Mouse (Mus musculus): ENCODE data around the gene Ctdspl.

The Ctdspl gene
- long read RNA-seq, experiment 1, full-length matches to known transcripts = 3 of 11 reads
- long read RNA-seq, experiment 1, partial matches to known transcripts = 0 of 11 reads
- long read RNA-seq, experiment 1, other reads (novel, unspliced or antisense) = 8 of 11 reads
- long read RNA-seq, experiment 2, partial matches to known transcripts = 1 of 6 reads
- long read RNA-seq, experiment 2, other reads (novel, unspliced or antisense) = 5 of 6 reads

GRCm38 (mm10) chr9:118926111-118926650 lies at the start of gene Ctdspl:
Ctdspl (plus strand) TSS chr9:118926453.
- intact Hi-C loops (cut with DNase I) = no loop called here

- intact Hi-C loops (cut with DNase I) = no loop called here
Measured at GRCm38 (mm10) chr9:118876902-118877301, 49.4 kb upstream of the Ctdspl start.

- intact Hi-C loops (cut with DNase I) = no loop called here
Measured at GRCm38 (mm10) chr9:118877365-118878008, 48.8 kb upstream of the Ctdspl start.

GRCm38 (mm10) chr9:118878596-118878995 lies 47.7 kb upstream of the Ctdspl start:
- intact Hi-C loops (cut with DNase I) = no loop called here

GRCm38 (mm10) chr9:118881281-118881945 lies 44.8 kb upstream of the Ctdspl start:
- intact Hi-C loops (cut with DNase I) = no loop called here

GRCm38 (mm10) chr9:118881946-118882284 lies 44.3 kb upstream of the Ctdspl start:
- intact Hi-C loops (cut with DNase I) = no loop called here

- intact Hi-C loops (cut with DNase I) = no loop called here
Measured at GRCm38 (mm10) chr9:118883150-118883549, 43.1 kb upstream of the Ctdspl start.

GRCm38 (mm10) chr9:118885785-118886184 lies 40.5 kb upstream of the Ctdspl start:
- intact Hi-C loops (cut with DNase I) = no loop called here

- intact Hi-C loops (cut with DNase I) = no loop called here
Measured at GRCm38 (mm10) chr9:118887201-118887600, 39.1 kb upstream of the Ctdspl start.

- intact Hi-C loops (cut with DNase I) = no loop called here
Measured at GRCm38 (mm10) chr9:118887734-118888133, 38.5 kb upstream of the Ctdspl start.

- intact Hi-C loops (cut with DNase I) = no loop called here
Measured at GRCm38 (mm10) chr9:118890149-118890548, 36.1 kb upstream of the Ctdspl start.

- intact Hi-C loops (cut with DNase I) = no loop called here
Measured at GRCm38 (mm10) chr9:118890645-118891044, 35.6 kb upstream of the Ctdspl start.

GRCm38 (mm10) chr9:118891068-118891467 lies 35.2 kb upstream of the Ctdspl start:
- intact Hi-C loops (cut with DNase I) = no loop called here

GRCm38 (mm10) chr9:118891593-118891992 lies 34.7 kb upstream of the Ctdspl start:
- intact Hi-C loops (cut with DNase I) = no loop called here

GRCm38 (mm10) chr9:118895101-118895500 lies 31.2 kb upstream of the Ctdspl start:
- intact Hi-C loops (cut with DNase I) = no loop called here

- intact Hi-C loops (cut with DNase I) = no loop called here
Measured at GRCm38 (mm10) chr9:118900677-118901076, 25.6 kb upstream of the Ctdspl start.

- intact Hi-C loops (cut with DNase I) = no loop called here
Measured at GRCm38 (mm10) chr9:118901917-118902316, 24.3 kb upstream of the Ctdspl start.

- intact Hi-C loops (cut with DNase I) = loop anchor here (5.0 kb wide), 1 partner anchor 316 kb away; no protein-coding TSS in a partner anchor
Measured at GRCm38 (mm10) chr9:118907934-118908620, 18.2 kb upstream of the Ctdspl start.

GRCm38 (mm10) chr9:118913048-118913447 lies 13.2 kb upstream of the Ctdspl start:
- intact Hi-C loops (cut with DNase I) = no loop called here

- intact Hi-C loops (cut with DNase I) = no loop called here
Measured at GRCm38 (mm10) chr9:118913613-118914012, 12.6 kb upstream of the Ctdspl start.

- intact Hi-C loops (cut with DNase I) = no loop called here
Measured at GRCm38 (mm10) chr9:118914589-118914988, 11.7 kb upstream of the Ctdspl start.

GRCm38 (mm10) chr9:118915290-118915689 lies 11.0 kb upstream of the Ctdspl start:
- intact Hi-C loops (cut with DNase I) = no loop called here
